Mouse (Mus musculus) midbrain, postnatal 0 days (tissue): ENCODE results near the gene Naa50. TPM values are rescaled to one million over a fixed set of nuclear protein-coding genes. Genes with fewer than 3 reads are reported as not detected.

Experiments used
- ATAC-seq: fragments of 200-750 bp; cut with Nextera tagmentation; 2 replicates; pipeline ENCODE4 v1.8.0; 2017; ENCODE audit warnings: moderate number of reproducible peaks, mild to moderate bottlenecking, moderate TSS enrichment, moderate library complexity; ENCODE audit not compliant: low FRiP score
- DNase-seq: peaks from one replicate; pipeline ENCODE4 v3.0.0-alpha.2; 2015; ENCODE audit warnings: low spot score
- H3K27ac ChIP-seq: fragments of 300-500 bp; sonication (generic); 2 replicates; pipeline ENCODE4 v1.5.1; 2014; ENCODE audit warnings: low read depth, mild to moderate bottlenecking, low read length, mixed read lengths
- H3K27me3 ChIP-seq: fragments of 300-500 bp; sonication (generic); 2 replicates; pipeline ENCODE4 v1.6.1; 2014; ENCODE audit warnings: low read length, control low read depth, mixed read lengths; ENCODE audit not compliant: insufficient read depth
- H3K36me3 ChIP-seq: fragments of 300-500 bp; sonication (generic); 2 replicates; pipeline ENCODE4 v1.6.1; 2014; ENCODE audit warnings: low read length, control low read depth, mixed read lengths; ENCODE audit not compliant: insufficient read depth
- H3K4me1 ChIP-seq: fragments of 300-500 bp; sonication (generic); 2 replicates; pipeline ENCODE4 v1.6.1; 2014; ENCODE audit warnings: mild to moderate bottlenecking, control low read depth, antibody characterized with exemption, low read length, mixed read lengths; ENCODE audit not compliant: insufficient read depth
- H3K4me2 ChIP-seq: fragments of 300-500 bp; sonication (generic); 2 replicates; pipeline ENCODE4 v1.6.1; 2014; ENCODE audit warnings: low read depth, mild to moderate bottlenecking, low read length, mixed read lengths; ENCODE audit not compliant: poor library complexity, severe bottlenecking
- H3K4me3 ChIP-seq: fragments of 300-500 bp; sonication (generic); 2 replicates; pipeline ENCODE4 v1.5.1; 2014; ENCODE audit warnings: low read depth, mild to moderate bottlenecking, low read length, moderate library complexity
- H3K9ac ChIP-seq: fragments of 300-500 bp; sonication (generic); replicated peaks from 2 replicates; pipeline ENCODE4 v1.6.1; 2014; ENCODE audit warnings: mild to moderate bottlenecking, low read length, moderate library complexity, mixed read lengths; ENCODE audit not compliant: poor library complexity, severe bottlenecking
- H3K9me3 ChIP-seq: fragments of 300-500 bp; sonication (generic); 2 replicates; pipeline ENCODE4 v1.6.1; 2016; ENCODE audit warnings: low read length, control low read depth
- CTCF ChIP-seq: IDR thresholded peaks from 2 replicates; pipeline ENCODE4 v1.5.1; 2016; ENCODE audit warnings: antibody characterized with exemption, mild to moderate bottlenecking
- WGBS: fragments of 180-500 bp; shearing (Covaris S2); extraction: QIAGEN DNeasy Blood & Tissue Kit; methylation state at CpG from one replicate; pipeline ENCODE4 v1.1.7; 2014; 5-methylcytosine and 5-hydroxymethylcytosine counted together
- polyA plus RNA-seq: library from polyadenylated mRNA; unstranded; fragments of >200 nt; fragmentation: Nextera tagmentation; extraction: Ambion mirVana; gene quantifications from 2 replicates; pipeline ENCODE4 v1.2.1, GENCODE M21; 2015
- total RNA-seq: library from RNA; depleted of rRNA; stranded (reverse); fragments of >200 nt; gene quantifications from 2 replicates; pipeline ENCODE4 v1.2.3, GENCODE M21; 2014

Naa50 gene
- total and polyA plus RNA-seq, 2 experiments from 2014 or later, result 15.3 to 50.4 TPM

DNA sequence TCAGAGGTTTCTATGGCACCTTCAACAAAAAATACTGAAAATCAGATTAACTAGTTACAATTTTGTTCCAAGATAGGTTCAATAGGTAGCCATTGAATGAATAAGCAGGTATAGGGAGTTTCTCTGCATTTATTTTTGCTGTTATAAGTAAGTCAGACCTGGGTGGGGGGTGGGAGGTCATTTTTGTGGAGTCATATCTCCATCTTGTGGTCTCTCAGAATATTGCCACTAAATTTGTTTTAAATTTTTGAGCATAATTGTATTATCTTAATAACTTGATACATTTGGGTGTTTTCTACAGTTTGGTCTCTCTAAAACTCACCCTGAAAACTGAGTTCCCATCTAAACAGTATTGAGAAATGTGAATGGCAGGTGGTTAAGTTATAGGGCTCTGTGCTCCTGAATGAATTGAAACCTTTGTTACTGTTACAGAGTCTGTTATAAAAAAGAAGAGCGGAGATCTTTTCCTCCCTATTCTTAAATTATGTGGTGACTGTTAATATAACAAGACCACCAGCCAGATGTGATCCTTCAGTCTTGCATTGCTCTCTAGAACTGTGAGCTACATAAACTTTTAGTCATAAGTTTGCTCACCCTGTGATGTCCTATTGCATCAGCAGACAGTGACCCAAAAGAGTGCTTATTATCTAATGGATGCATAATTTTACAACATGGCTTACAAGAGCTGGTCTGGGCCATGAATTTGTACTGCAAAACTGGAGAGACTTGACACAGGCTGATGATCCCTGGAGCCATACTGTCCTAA lies 9.6 kb downstream of the Naa50 start:
- ATAC-seq (no peak), DNase-seq (no peak)
- TF ChIP-seq CTCF, result peak; percentile 64
- no peaks in the 10 kb centered on the region for H3K9me3 ChIP-seq
- no peak overlapping the region for H3K27ac ChIP-seq
- H3K36me3 ChIP-seq, result no peaks in the 10 kb centered on the region
- H3K4me3 ChIP-seq, result no peak overlapping the region
- WGBS, result 92% methylated on average over 1 of the region's 1 CpGs
- H3K9ac ChIP-seq, result no peak overlapping the region
- no peaks in the 10 kb centered on the region for H3K27me3 ChIP-seq
- no peak overlapping the region for H3K4me2 ChIP-seq
- no peaks in the 10 kb centered on the region for H3K4me1 ChIP-seq

DNA sequence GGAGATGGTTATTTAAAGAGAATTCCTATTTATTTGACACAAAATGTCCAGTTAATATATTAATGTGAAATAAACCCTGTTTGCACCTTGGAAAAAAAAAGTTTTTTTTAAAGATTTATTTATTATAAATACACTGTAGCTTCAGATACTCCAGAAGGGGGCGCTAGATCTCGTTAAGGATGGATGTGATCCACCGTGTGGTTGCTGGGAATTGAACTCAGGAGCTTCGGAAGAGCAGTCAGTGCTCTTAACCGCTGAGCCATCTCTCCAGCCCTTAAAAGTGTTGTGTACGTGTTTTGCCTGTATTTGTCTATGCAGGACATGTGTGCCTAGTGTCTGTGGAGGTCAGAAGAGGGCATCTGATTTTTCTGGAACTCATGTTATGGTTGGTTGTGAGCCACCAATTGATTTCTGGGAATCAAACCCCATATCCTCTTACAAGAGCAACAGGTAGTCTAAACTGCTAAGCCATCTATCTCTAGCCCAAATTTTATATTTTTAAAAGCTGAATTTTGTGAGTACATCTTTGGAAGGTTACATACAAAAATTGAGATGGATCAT lies 14.9 kb downstream of the Naa50 start:
- Histone ChIP-seq H3K36me3 (peaks cover 3% of the 10 kb centered on the region; the same call in 1 of the 2 replicates), H3K27ac (no peak overlapping the region), H3K4me2 (no peak overlapping the region), H3K4me3 (no peak overlapping the region), H3K9me3 (no peaks in the 10 kb centered on the region), H3K4me1 (no peaks in the 10 kb centered on the region), H3K27me3 (no peaks in the 10 kb centered on the region), H3K9ac (no peak overlapping the region)
- DNase-seq (no peak), ATAC-seq (no peak)
- 71% methylated on average over 6 of the region's 6 CpGs for WGBS
- peak; percentile 2; the same call in 1 of the 2 replicates for TF ChIP-seq CTCF

DNA sequence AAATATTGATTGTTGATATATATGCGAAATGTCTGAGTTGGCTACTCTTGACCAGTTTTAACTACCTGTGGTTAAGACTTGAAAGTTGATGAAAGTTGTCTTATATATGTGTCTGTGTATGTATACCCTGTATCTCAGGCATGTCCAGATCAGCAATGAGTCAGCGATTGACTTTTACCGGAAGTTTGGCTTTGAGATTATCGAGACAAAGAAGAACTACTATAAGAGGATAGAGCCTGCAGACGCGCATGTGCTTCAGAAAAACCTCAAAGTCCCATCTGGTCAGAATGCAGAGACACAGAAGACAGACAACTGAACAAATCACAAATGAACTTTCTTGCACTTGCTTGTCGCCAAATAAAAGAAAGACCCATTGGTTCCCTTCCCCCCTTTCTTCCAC lies 19.7 kb downstream of the Naa50 start:
- Histone ChIP-seq H3K4me3 (no peak overlapping the region), H3K9me3 (no peaks in the 10 kb centered on the region), H3K4me2 (no peak overlapping the region), H3K27ac (no peak overlapping the region), H3K27me3 (no peaks in the 10 kb centered on the region), H3K9ac (no peak overlapping the region), H3K4me1 (no peaks in the 10 kb centered on the region), H3K36me3 (peaks cover 3% of the 10 kb centered on the region; the same call in 1 of the 2 replicates)
- no peak for TF ChIP-seq CTCF
- ATAC-seq, result no peak
- 92% methylated on average over 7 of the region's 7 CpGs for WGBS
- DNase-seq, result no peak

DNA sequence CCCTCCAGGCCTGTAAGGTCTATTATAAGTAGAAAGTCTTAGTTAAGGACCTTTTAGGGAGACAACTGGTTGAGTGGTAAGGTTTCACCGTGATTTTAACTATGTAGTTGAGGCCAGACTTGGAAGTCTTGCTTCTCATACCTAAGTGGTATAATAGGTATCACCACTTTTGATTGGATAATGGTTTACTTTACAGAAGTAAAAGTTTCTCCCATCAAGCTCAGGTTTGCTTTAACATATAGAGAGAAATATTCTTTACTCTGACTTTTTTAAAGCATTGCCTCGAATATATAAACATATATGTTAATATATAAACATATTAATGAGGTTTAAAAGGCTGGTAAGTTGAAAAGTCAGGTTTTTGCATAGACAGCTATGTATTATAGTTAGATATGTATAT lies 24.2 kb downstream of the Naa50 start:
- H3K4me3 ChIP-seq, result no peak overlapping the region
- no peak overlapping the region for H3K27ac ChIP-seq
- no peak for DNase-seq
- H3K27me3 ChIP-seq, result no peaks in the 10 kb centered on the region
- peaks cover 3% of the 10 kb centered on the region; the same call in 1 of the 2 replicates for H3K36me3 ChIP-seq
- WGBS, result 94% methylated on average over 2 of the region's 2 CpGs
- H3K9ac ChIP-seq, result no peak overlapping the region
- ATAC-seq, result no peak
- H3K4me2 ChIP-seq, result no peak overlapping the region
- no peak for TF ChIP-seq CTCF
- H3K4me1 ChIP-seq, result no peaks in the 10 kb centered on the region
- no peaks in the 10 kb centered on the region for H3K9me3 ChIP-seq

DNA sequence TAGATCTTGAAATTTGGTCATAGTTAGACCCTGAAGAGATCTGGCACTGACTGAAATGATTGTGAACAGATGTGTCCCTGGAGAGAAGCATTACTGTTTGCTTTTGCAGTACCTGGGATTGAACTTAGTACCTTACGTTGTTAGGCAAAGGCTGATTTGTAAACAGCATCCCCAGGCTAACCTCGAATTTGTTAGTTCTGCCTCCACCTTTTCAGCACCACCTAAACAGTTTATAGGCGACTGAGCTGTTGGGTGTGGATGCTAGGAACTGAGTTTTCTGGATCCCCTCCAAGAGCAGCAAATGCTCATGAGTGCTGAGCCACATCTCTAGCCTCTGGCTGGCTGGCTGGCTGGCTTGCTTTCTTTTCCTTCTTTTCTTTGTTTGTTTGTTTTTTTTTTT lies 25.6 kb downstream of the Naa50 start:
- Histone ChIP-seq H3K9me3 (no peaks in the 10 kb centered on the region), H3K27me3 (no peaks in the 10 kb centered on the region), H3K9ac (no peak overlapping the region), H3K27ac (no peak overlapping the region), H3K4me3 (no peak overlapping the region), H3K4me2 (no peak overlapping the region), H3K36me3 (no peaks in the 10 kb centered on the region), H3K4me1 (no peaks in the 10 kb centered on the region)
- TF ChIP-seq CTCF, result no peak
- ATAC-seq, result no peak
- 65% methylated on average over 3 of the region's 3 CpGs for WGBS
- no peak for DNase-seq

DNA sequence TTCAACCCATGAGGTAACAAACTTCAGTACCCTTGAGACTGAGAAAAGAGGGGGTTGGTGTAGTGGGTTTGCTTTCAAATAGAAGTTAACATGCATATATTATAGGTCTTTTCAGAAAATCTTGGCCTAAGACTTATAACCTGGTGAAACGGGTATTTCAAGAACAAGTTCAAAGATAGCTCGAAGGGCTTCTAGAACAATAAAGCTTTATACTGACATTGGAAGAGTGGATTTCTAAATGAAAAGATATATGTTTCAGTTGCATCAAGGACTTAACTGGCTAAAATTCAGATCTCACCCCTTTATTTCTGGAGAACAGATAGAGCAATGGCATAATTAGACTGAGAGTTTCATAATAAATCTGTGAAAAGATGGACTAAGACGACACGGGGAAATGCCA lies 29.4 kb downstream of the Naa50 start:
- ATAC-seq, result no peak
- H3K9ac ChIP-seq, result no peak overlapping the region
- no peaks in the 10 kb centered on the region for H3K9me3 ChIP-seq
- 87% methylated on average over 4 of the region's 4 CpGs for WGBS
- no peak overlapping the region for H3K4me3 ChIP-seq
- no peaks in the 10 kb centered on the region for H3K27me3 ChIP-seq
- H3K4me2 ChIP-seq, result no peak overlapping the region
- DNase-seq, result no peak
- no peak for TF ChIP-seq CTCF
- H3K36me3 ChIP-seq, result no peaks in the 10 kb centered on the region
- H3K27ac ChIP-seq, result no peak overlapping the region
- H3K4me1 ChIP-seq, result no peaks in the 10 kb centered on the region
